Mouse (Mus musculus): ENCODE measurements around the gene Brms1. TPM values are rescaled to one million over a fixed set of nuclear protein-coding genes. Genes with fewer than 3 reads are reported as not detected.
"Not testable (repeated sequence)": the region's sequence is repeated elsewhere in the genome, so short reads cannot be mapped to it uniquely, and the experiment has no call there.

The Brms1 gene
- polyA plus RNA-seq, 1 experiment from 2014 or later = 56.0 TPM

DNA sequence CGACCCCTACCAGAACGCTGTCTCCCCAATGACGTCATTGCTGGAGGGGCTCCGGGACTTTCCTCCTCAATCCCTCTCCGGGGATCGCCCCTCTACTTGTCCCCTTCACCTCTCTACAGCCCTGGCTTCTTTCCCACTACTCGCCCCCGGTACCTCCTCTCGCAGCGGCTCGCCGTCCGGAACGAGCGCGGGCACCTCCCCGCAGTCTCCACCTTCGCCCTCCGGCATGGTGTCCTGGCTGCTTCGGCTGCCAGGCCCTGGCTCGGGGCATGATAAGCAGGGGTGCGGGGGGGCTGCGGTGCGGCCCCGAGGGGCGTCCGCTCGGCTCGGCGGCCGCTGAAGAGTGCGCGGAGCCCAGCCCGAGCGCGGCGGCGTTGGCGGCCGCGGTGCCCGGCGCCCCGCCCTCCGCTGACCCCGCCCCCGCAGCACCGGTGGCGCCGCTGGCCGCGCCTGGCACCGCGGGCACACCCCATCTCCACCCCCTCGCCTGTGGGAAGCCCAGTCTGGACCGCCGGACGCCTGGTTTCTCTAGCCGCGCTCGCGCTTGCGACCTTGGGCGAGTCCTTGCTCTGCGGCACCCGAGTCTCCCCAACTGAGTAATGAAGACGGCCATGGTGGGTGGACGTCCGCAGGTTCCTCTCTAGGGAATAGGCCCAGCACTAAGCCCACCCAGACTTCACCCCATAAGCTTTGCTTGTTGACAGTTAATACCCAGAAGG lies 44.1 kb downstream of the Brms1 start, which contains the start of gene Tmem151a:
TSS of gene Tmem151a (minus strand) at position 387 of the 719 bp plus-strand sequence.
- Histone ChIP-seq H3K27me3 (peaks cover 62% of the 10 kb centered on the region), H3K27ac (no peak within 1 kb of the TSS), H3K9ac (peak within 1 kb of the TSS; percentile 73), H3K4me2 (peak within 1 kb of the TSS; percentile 85), H3K4me3 (peak within 1 kb of the TSS; percentile 52), H3K36me3 (ENCODE audit: poor library complexity, severe bottlenecking) (peaks cover 1% of the 10 kb centered on the region; the same call in 1 of the 2 replicates), H3K4me1 (peaks cover 28% of the 10 kb centered on the region), H3K9me3 (replicated peaks) (no peaks in the 10 kb centered on the region)
- WGBS = 1% methylated on average over 62 of the region's 69 CpGs
- ATAC-seq = no peak

DNA sequence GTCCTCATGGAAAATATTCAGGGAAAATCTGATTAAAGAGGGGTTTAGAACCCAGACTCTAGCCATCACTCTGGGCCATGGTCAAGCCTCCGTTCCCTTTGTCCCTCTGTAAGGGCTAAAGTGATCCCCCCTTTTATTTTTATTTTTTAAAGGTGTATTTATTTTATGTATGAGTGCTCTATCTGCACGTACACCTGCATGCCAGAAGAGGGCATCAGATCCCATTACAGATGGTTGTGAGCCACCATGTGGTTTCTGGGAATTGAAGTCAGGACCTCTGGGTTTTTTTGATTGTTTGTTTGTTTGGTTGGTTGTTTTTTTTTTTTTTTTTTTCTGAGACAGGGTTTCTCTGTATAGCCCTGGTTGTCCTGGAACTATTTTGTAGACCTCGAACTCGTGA lies 45.4 kb downstream of the Brms1 start:
- 50% methylated on average over 4 of the region's 4 CpGs for WGBS
- not testable (repeated sequence) for H3K9me3 ChIP-seq (replicated peaks)
- peaks cover 50% of the 10 kb centered on the region for H3K27me3 ChIP-seq

DNA sequence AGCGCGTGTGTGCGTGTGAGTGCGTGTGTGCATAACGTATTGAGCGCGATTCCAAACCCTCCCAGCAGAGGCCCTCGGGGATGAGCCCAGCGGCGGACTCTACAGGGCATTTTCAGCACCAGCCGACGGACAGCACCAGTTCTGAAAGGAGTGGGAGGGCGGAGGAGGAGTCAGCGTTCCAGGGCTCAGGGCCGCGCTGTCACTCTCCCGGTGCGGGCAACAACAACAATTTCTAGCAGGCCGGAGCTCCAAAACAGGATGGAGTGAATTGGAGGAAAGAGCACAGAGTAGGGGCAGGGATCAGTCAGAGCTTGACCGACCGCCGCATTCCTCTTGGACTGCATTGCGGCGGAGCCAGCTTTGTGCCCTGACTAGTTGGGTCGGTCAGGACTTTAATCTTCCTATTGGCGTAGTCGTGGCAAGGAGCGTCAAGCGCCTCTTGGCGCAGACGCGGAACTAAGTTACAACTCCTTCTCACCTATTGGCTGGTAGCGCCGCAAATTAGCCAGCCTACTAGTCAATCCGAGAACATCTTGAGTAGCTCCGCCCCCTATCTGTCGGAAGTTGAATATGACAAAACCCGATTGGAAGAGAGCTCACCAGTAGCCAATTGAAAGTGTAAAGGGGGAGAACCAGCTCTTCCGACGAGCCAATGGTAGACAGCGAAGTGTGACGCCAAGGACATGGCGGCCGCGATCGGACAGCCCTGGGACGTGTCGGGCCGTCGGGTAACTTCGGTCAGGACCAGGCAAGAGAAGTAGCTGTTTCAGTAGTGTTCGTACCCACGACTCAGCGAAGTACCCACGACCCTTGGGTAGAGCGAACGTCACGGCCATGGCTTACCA lies 47.0 kb downstream of the Brms1 start, which contains the start of gene Yif1a:
TSS of gene Yif1a (plus strand) at position 655 of the 845 bp plus-strand sequence.
- Histone ChIP-seq H3K4me2 (peak within 1 kb of the TSS; percentile 81), H3K9ac (peak within 1 kb of the TSS; percentile 84), H3K4me3 (peak within 1 kb of the TSS; percentile 83), H3K27ac (peak within 1 kb of the TSS; percentile 76), H3K27me3 (peaks cover 34% of the 10 kb centered on the region), H3K36me3 (ENCODE audit: poor library complexity, severe bottlenecking) (peaks cover 29% of the 10 kb centered on the region), H3K9me3 (replicated peaks) (no peaks in the 10 kb centered on the region), H3K4me1 (peaks cover 31% of the 10 kb centered on the region)
- ATAC-seq = peak; percentile 96
- WGBS = under 1% methylated on average over 58 of the region's 58 CpGs

More for the DNA sequence above, 45.4 kb downstream of the Brms1 start:
- H3K4me1 ChIP-seq = peaks cover 28% of the 10 kb centered on the region
- H3K4me2 ChIP-seq, ATAC-seq, H3K9ac ChIP-seq, H3K4me3 ChIP-seq, H3K27ac ChIP-seq: not testable (repeated sequence)
- peaks cover 14% of the 10 kb centered on the region for H3K36me3 ChIP-seq (ENCODE audit: poor library complexity, severe bottlenecking)

DNA sequence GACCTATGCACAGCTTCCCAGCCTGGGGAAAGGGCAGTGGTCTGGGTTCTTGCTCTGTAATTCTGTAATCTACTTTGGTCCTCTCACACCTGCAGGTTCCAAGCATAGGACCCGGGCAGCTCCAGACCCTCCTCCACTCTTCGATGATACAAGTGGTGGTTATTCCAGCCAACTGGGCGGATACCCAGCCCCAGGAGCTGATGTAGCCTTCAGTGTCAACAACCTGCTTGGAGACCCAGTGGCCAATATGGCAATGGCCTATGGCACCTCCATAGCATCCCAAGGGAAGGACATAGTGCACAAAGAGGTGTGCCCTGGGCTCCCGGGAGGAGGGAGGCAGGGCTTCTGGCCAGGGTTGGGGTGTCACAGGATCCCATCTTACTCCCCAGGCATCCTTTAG lies 48.2 kb downstream of the Brms1 start:
- peaks cover 22% of the 10 kb centered on the region for H3K27me3 ChIP-seq
- 90% methylated on average over 4 of the region's 4 CpGs for WGBS
- peaks cover 42% of the 10 kb centered on the region for H3K4me1 ChIP-seq

DNA sequence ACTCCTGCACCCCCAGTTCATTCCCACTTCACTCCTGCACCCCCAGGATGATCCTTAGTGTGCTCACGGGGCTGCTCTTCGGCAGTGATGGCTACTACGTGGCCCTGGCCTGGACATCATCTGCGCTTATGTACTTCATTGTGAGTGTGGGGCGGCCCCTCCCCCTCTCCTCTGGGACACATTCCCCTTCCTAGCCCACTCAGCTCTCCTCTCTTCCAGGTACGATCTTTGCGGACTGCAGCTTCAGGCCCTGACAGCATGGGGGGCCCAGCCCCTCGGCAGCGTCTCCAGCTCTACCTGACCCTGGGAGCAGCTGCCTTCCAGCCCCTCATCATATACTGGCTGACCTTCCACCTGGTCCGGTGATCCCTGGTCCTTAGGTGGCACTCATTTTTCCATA lies 50.9 kb downstream of the Brms1 start:
- H3K4me2 ChIP-seq = no peak overlapping the region
- H3K9me3 ChIP-seq (replicated peaks) = no peaks in the 10 kb centered on the region
- WGBS = 90% methylated on average over 10 of the region's 10 CpGs
- no peak overlapping the region for H3K9ac ChIP-seq
- H3K27ac ChIP-seq = no peak overlapping the region
- peaks cover 37% of the 10 kb centered on the region for H3K36me3 ChIP-seq (ENCODE audit: poor library complexity, severe bottlenecking)
- no peak overlapping the region for H3K4me3 ChIP-seq
- peaks cover 58% of the 10 kb centered on the region for H3K4me1 ChIP-seq
- no peak for ATAC-seq
- H3K27me3 ChIP-seq = no peaks in the 10 kb centered on the region

More for the DNA sequence above, 48.2 kb downstream of the Brms1 start:
- no peak for ATAC-seq
- Histone ChIP-seq H3K27ac (no peak overlapping the region), H3K9ac (peak overlapping the region; percentile 84; the same call in 1 of the 2 replicates), H3K4me3 (peak overlapping the region; percentile 83), H3K9me3 (replicated peaks) (no peaks in the 10 kb centered on the region), H3K4me2 (peak overlapping the region; percentile 81), H3K36me3 (ENCODE audit: poor library complexity, severe bottlenecking) (peaks cover 37% of the 10 kb centered on the region)

DNA sequence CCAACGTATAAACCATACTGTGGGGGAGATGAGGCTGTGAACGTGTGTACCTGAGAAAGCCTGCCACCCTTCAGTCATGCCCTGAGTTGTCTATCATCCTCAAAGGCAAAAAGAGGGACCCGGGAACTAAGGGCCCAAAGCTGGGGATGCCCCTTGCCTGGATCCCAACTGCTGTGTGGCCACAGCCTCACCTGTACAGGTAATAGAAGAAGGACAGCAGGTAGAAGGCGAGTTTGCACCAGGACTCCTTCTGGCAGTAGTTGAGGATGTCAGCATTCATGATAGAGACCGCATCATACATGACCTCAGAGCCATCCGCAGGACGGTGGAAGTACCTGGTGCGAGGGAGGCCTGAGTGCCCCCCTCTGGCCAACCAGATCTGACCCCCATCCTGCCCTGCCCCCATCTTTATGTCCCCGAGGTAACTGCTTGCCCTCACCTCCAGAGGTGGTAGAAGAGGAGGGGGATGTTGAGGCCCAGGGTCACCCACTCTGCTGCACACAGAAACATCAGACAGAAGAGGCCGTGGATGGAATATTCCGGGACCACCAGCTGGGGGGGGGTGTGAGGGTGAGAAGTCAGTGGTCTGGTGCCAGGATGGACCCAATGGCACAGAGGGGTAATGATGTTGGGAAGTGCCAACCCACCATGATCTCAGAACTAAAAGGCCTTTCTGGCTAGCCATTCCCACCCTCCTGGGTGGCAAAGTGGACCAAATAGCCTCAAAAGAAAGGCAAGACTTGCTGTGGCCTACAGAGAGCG lies 52.5 kb downstream of the Brms1 start:
- H3K36me3 ChIP-seq (ENCODE audit: poor library complexity, severe bottlenecking) = peaks cover 37% of the 10 kb centered on the region
- H3K4me2 ChIP-seq = peak overlapping the region; percentile 71
- H3K27me3 ChIP-seq = no peaks in the 10 kb centered on the region
- peak overlapping the region; percentile 61; the same call in 1 of the 2 replicates for H3K4me3 ChIP-seq
- ATAC-seq = no peak; the same call in 1 of the 2 replicates
- WGBS = 73% methylated on average over 12 of the region's 12 CpGs
- peaks cover 64% of the 10 kb centered on the region for H3K4me1 ChIP-seq
- H3K9ac ChIP-seq = peak overlapping the region; percentile 56
- no peaks in the 10 kb centered on the region for H3K9me3 ChIP-seq (replicated peaks)
- peak overlapping the region; percentile 88 for H3K27ac ChIP-seq

DNA sequence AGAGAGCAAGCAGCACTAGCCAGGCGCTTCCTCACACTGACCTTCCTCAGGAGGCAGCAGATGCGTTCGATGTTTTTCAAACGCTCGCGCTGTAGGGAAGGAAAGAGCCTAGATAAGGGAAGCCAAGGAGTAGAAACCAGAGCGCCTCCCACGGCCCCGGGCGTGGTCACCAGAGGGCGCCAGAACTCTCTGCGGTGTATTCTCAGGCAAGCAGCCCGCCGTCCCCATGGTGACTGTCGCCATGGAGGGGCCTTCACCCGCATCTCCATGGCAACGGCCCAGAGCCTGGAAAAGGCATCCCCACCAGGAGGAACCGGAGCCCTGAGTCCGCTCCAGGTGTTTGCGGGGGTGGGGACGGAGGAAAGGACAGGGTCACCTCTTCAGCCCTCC lies 53.1 kb downstream of the Brms1 start:
- Histone ChIP-seq H3K9me3 (replicated peaks) (no peaks in the 10 kb centered on the region), H3K9ac (peak overlapping the region; percentile 61), H3K27me3 (no peaks in the 10 kb centered on the region), H3K27ac (peak overlapping the region; percentile 88), H3K36me3 (ENCODE audit: poor library complexity, severe bottlenecking) (peaks cover 40% of the 10 kb centered on the region), H3K4me3 (peak overlapping the region; percentile 61), H3K4me2 (peak overlapping the region; percentile 71), H3K4me1 (peaks cover 64% of the 10 kb centered on the region)
- ATAC-seq = peak; percentile 76
- under 1% methylated on average over 21 of the region's 21 CpGs for WGBS

DNA sequence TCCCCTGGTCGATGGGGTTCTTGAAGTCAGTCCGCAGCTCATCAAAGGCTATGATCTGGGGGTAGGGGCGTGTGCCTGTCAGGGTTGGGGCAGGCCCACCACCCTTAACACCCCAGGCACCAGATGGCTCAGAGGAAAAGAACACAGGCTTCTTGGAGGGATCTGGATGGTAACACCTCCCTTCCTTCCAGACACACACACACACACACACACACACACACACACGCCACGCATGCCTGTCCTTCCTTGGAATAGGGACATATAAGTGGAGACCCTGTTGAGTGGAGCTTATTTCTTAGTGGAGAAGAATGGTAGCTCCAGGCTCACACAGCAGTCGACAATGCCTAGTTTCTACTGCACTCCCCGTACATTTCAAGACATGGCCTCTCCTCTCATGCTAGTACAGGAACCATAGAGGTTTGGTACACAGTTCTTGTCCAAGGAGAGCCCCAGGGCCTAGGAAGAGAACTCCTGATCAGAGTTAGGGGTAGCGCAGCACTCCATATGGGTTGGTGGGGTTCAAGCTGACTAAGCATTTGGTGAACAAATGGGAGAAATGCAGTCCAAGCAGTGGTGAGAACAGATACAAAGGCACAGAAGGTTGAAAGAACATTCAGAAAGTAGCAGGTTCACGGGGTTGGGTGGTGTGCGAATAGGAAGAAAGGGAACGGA lies 53.7 kb downstream of the Brms1 start:
- peak overlapping the region; percentile 71 for H3K4me2 ChIP-seq
- 31% methylated on average over 11 of the region's 11 CpGs for WGBS
- H3K36me3 ChIP-seq (ENCODE audit: poor library complexity, severe bottlenecking) = peaks cover 46% of the 10 kb centered on the region
- peak overlapping the region; percentile 88 for H3K27ac ChIP-seq
- peak overlapping the region; percentile 61 for H3K4me3 ChIP-seq
- peaks cover 65% of the 10 kb centered on the region for H3K4me1 ChIP-seq
- no peaks in the 10 kb centered on the region for H3K27me3 ChIP-seq
- H3K9ac ChIP-seq = peak overlapping the region; percentile 61
- H3K9me3 ChIP-seq (replicated peaks) = no peaks in the 10 kb centered on the region
- peak; percentile 16 for ATAC-seq

DNA sequence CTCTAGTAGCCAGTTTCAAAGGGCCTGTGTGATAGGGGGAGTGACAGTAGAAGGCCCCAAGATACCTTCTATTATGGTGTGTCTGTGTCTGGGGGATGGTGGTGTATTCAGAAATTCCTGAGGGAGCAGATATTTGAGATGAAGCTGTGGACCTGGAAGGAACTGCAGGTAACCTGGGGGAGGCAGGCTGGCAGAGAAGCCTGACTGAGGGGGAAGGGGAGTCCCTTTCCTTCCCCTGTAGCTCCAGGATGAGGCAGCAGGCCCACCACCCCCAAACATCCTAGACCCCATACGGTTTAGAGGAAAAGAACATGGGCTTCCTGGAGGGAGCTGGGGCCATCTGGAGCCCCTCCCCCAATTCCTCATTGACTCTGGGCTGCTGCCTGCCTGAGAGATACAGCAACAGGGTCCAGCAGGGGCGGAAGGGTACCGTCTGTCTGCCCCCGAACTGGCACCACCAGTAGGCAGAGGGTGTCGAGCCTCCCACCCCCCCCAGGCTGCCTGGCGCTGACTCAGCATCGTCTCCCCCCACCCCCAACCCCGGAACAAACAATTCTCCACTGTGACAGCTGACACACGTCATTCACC lies 54.8 kb downstream of the Brms1 start:
- Histone ChIP-seq H3K9me3 (replicated peaks) (no peaks in the 10 kb centered on the region), H3K27me3 (no peaks in the 10 kb centered on the region), H3K36me3 (ENCODE audit: poor library complexity, severe bottlenecking) (peaks cover 49% of the 10 kb centered on the region), H3K4me2 (peak overlapping the region; percentile 71), H3K27ac (peak overlapping the region; percentile 88), H3K4me1 (peaks cover 65% of the 10 kb centered on the region), H3K4me3 (peak overlapping the region; percentile 61), H3K9ac (peak overlapping the region; percentile 83)
- ATAC-seq = no peak
- WGBS = 19% methylated on average over 9 of the region's 9 CpGs

DNA sequence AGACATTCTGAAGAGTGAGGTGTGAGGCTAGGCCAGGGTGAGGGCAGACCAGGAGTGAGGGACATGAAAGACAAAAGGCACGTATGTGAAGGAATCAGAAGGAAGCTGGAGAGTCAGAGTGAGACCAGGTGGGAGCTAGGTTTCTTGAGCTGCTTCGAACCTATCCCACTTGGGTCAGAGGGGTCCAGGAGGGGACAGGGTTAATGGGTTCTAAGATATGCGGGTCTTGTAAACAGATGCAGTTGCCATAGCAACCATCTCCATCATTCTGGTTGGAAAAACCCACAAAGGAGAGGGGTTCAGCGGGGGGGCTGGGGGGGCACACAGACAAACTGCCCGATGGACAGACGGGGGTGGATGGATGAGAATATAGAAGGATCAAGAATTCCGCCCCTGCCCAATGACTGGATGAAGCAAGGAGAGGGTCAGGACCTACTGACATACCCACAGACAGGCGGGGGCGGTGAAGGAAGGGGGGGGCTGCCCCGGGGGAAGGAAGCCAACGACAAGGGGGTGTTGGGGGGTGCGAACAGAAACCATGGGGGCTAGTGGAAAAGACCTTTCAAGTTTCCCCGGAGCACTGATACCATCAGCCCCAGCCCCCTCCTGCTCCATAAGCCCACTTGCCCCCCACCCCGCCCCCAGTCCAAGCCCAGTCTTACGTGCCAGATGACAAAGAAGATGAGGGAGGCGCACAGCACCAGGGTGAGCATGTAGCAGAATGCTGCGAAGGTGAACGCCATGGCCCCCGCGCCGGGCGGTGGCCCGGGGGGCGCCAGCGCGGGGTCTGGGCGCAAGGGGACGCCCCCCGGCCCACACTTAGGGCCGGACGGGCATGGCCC lies 56.6 kb downstream of the Brms1 start:
- peaks cover 65% of the 10 kb centered on the region for H3K4me1 ChIP-seq
- H3K27me3 ChIP-seq = no peaks in the 10 kb centered on the region
- peak overlapping the region; percentile 71 for H3K4me2 ChIP-seq
- H3K4me3 ChIP-seq = peak overlapping the region; percentile 61
- H3K9me3 ChIP-seq (replicated peaks) = no peaks in the 10 kb centered on the region
- H3K27ac ChIP-seq = peak overlapping the region; percentile 86
- 4% methylated on average over 30 of the region's 31 CpGs for WGBS
- H3K36me3 ChIP-seq (ENCODE audit: poor library complexity, severe bottlenecking) = peaks cover 49% of the 10 kb centered on the region
- ATAC-seq = peak; percentile 20
- peak overlapping the region; percentile 83 for H3K9ac ChIP-seq

Data from forebrain, embryonic 13.5 days (tissue).